Mouse (Mus musculus): ENCODE results near the gene Pten. TPM values are rescaled to one million over a fixed set of nuclear protein-coding genes. Genes with fewer than 3 reads are reported as not detected.
"Not testable (repeated sequence)": the region's sequence is repeated elsewhere in the genome, so short reads cannot be mapped to it uniquely, and the experiment has no call there.

Gene Pten
- polyA plus RNA-seq, 1 experiment, result 38.1 TPM

DNA sequence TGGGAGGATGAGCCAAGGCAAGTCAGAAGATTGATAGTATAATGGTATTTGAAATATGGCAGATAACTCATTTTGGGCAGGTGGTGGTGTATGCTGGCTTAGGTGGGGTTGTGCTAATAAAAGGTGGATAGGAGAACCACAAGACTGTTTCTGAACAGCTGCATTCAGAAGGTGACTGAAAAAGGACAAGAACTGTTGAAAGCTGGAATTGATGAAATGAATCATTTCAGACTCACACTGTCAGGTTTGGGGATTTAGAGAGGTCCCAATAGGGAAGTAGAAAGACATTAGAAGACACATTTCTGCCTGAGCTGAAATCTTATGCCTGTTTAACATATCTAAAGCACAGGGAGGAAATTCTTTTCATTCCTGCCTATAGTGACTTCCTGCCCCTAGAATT lies 36.6 kb downstream of the Pten start:
- TF ChIP-seq CTCF (IDR thresholded peaks at IDR 0.05; ENCODE audit: borderline replicate concordance, insufficient read depth, low read depth, low read length) (no peak), POLR2A (IDR thresholded peaks at IDR 0.05; ENCODE audit: borderline replicate concordance, insufficient read depth, low read length) (no peak)
- peaks cover 6% of the 10 kb centered on the region; the same call in 1 of the 2 replicates for H3K4me1 ChIP-seq (ENCODE audit: control insufficient read depth, insufficient read depth, low read length)
- H3K4me3 ChIP-seq (replicated peaks; ENCODE audit: insufficient read depth, low read depth, low read length), result no peak overlapping the region
- H3K27me3 ChIP-seq (ENCODE audit: control insufficient read depth, insufficient read depth, low read length), result no peaks in the 10 kb centered on the region
- no peak overlapping the region for H3K27ac ChIP-seq (ENCODE audit: insufficient read depth, low read length)
- no peak for DNase-seq

DNA sequence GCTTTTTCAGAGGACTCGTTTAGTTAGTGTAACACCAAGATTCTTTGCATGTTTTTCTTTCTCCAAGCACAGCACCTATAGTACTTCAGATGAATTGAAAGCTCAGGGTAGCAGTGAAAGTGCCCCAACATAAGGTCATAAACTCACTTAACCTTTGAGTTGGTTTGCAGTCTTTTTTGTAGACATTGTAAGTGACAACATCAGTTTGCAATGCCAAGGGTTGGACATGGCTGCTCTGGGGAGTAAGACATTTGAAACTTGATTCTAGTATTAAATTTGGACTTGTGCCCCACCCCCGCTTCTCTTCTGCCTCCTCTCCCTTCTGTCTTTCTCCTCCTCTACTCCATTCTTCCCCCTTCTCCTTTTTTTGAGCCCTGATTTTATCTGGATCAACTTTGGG lies 43.3 kb downstream of the Pten start:
- Histone ChIP-seq H3K4me1 (ENCODE audit: control insufficient read depth, insufficient read depth, low read length) (peaks cover 6% of the 10 kb centered on the region; the same call in 1 of the 2 replicates), H3K27ac (ENCODE audit: insufficient read depth, low read length) (no peak overlapping the region), H3K27me3 (ENCODE audit: control insufficient read depth, insufficient read depth, low read length) (no peaks in the 10 kb centered on the region), H3K4me3 (replicated peaks; ENCODE audit: insufficient read depth, low read depth, low read length) (no peak overlapping the region)
- DNase-seq, result no peak
- WGBS, result 86% methylated on average over 2 of the region's 2 CpGs
- no peak for TF ChIP-seq POLR2A (IDR thresholded peaks at IDR 0.05; ENCODE audit: borderline replicate concordance, insufficient read depth, low read length)
- no peak for TF ChIP-seq CTCF (IDR thresholded peaks at IDR 0.05; ENCODE audit: borderline replicate concordance, insufficient read depth, low read depth, low read length)

- 85% methylated on average over 4 of the region's 4 CpGs for WGBS
- TF ChIP-seq POLR2A (IDR thresholded peaks at IDR 0.05; ENCODE audit: borderline replicate concordance, insufficient read depth, low read length), result no peak
- no peak for TF ChIP-seq CTCF (IDR thresholded peaks at IDR 0.05; ENCODE audit: borderline replicate concordance, insufficient read depth, low read depth, low read length)
- DNase-seq, result no peak
Observed at GRCm38 (mm10) chr19:32804703-32805102, 47.4 kb downstream of the Pten start.

DNA sequence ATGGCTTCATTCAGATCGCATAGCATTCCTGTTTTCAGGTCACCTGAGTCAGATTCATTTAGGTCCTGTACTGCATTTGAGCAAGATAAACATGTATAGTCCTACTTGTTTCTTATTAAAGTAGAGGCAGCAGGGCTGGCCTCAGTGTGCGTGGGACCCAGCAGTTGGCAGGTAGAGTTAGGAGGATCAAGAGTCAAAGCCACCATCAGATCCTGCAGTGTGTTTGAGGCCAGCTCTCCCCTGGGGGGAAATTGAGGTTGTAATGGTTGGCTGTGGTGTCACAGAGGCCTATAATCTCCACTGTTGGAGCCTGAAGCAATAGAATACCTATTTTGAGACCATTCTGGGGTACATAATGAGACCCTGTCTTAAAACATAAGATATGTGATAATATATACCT lies 50.3 kb downstream of the Pten start:
- H3K4me3 ChIP-seq (replicated peaks; ENCODE audit: insufficient read depth, low read depth, low read length), result no peak overlapping the region
- H3K27me3 ChIP-seq (ENCODE audit: control insufficient read depth, insufficient read depth, low read length), result no peaks in the 10 kb centered on the region
- peaks cover 3% of the 10 kb centered on the region for H3K4me1 ChIP-seq (ENCODE audit: control insufficient read depth, insufficient read depth, low read length)
- 55% methylated on average over 2 of the region's 2 CpGs for WGBS
- no peak for DNase-seq
- TF ChIP-seq CTCF (IDR thresholded peaks at IDR 0.05; ENCODE audit: borderline replicate concordance, insufficient read depth, low read depth, low read length), result no peak
- no peak for TF ChIP-seq POLR2A (IDR thresholded peaks at IDR 0.05; ENCODE audit: borderline replicate concordance, insufficient read depth, low read length)
- H3K27ac ChIP-seq (ENCODE audit: insufficient read depth, low read length), result no peak overlapping the region

More at GRCm38 (mm10) chr19:32804703-32805102, 47.4 kb downstream of the Pten start:
- H3K4me1 ChIP-seq (ENCODE audit: control insufficient read depth, insufficient read depth, low read length), result peaks cover 6% of the 10 kb centered on the region
- H3K4me3 ChIP-seq (replicated peaks; ENCODE audit: insufficient read depth, low read depth, low read length), result no peak overlapping the region
- no peaks in the 10 kb centered on the region for H3K27me3 ChIP-seq (ENCODE audit: control insufficient read depth, insufficient read depth, low read length)
- no peak overlapping the region for H3K27ac ChIP-seq (ENCODE audit: insufficient read depth, low read length)

- no peak for DNase-seq
- Histone ChIP-seq H3K27ac (ENCODE audit: insufficient read depth, low read length) (no peak overlapping the region), H3K4me1 (ENCODE audit: control insufficient read depth, insufficient read depth, low read length) (peaks cover 5% of the 10 kb centered on the region), H3K4me3 (replicated peaks; ENCODE audit: insufficient read depth, low read depth, low read length) (no peak overlapping the region), H3K27me3 (ENCODE audit: control insufficient read depth, insufficient read depth, low read length) (no peaks in the 10 kb centered on the region)
- TF ChIP-seq POLR2A (IDR thresholded peaks at IDR 0.05; ENCODE audit: borderline replicate concordance, insufficient read depth, low read length), result no peak
- no peak for TF ChIP-seq CTCF (IDR thresholded peaks at IDR 0.05; ENCODE audit: borderline replicate concordance, insufficient read depth, low read depth, low read length)
- 67% methylated on average over 6 of the region's 6 CpGs for WGBS
Observed at GRCm38 (mm10) chr19:32808690-32809089, 51.4 kb downstream of the Pten start.

DNA sequence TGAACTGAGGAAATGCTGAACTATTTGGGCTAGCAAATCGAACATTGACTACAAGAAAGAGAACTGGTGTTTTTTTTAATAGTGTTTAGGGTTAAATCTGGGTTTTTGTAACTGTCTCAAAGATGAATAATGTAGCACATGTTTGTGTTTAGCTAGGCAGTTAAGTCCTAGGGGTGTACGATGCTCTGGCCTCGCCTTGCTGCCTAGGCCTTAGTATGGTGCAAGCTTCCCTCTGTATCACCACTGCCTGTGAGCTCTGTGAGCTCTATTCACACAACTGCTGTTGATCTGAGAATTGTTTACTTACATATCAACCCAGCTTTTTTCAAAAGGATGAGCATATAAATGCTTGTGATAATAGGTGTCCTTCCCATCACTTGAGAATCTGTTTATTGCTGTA lies 51.8 kb downstream of the Pten start:
- Histone ChIP-seq H3K4me1 (ENCODE audit: control insufficient read depth, insufficient read depth, low read length) (peaks cover 5% of the 10 kb centered on the region), H3K27ac (ENCODE audit: insufficient read depth, low read length) (no peak overlapping the region), H3K27me3 (ENCODE audit: control insufficient read depth, insufficient read depth, low read length) (no peaks in the 10 kb centered on the region), H3K4me3 (replicated peaks; ENCODE audit: insufficient read depth, low read depth, low read length) (no peak overlapping the region)
- TF ChIP-seq POLR2A (IDR thresholded peaks at IDR 0.05; ENCODE audit: borderline replicate concordance, insufficient read depth, low read length) (no peak), CTCF (IDR thresholded peaks at IDR 0.05; ENCODE audit: borderline replicate concordance, insufficient read depth, low read depth, low read length) (no peak)
- no peak for DNase-seq
- 78% methylated on average over 3 of the region's 3 CpGs for WGBS

GRCm38 (mm10) chr19:32818759-32819158 lies 61.5 kb downstream of the Pten start:
- DNase-seq, result no peak
- Histone ChIP-seq H3K4me3 (replicated peaks; ENCODE audit: insufficient read depth, low read depth, low read length) (no peak overlapping the region), H3K27me3 (ENCODE audit: control insufficient read depth, insufficient read depth, low read length) (no peaks in the 10 kb centered on the region), H3K4me1 (ENCODE audit: control insufficient read depth, insufficient read depth, low read length) (no peaks in the 10 kb centered on the region; the same call in 1 of the 2 replicates), H3K27ac (ENCODE audit: insufficient read depth, low read length) (no peak overlapping the region)
- no peak for TF ChIP-seq CTCF (IDR thresholded peaks at IDR 0.05; ENCODE audit: borderline replicate concordance, insufficient read depth, low read depth, low read length)
- no peak for TF ChIP-seq POLR2A (IDR thresholded peaks at IDR 0.05; ENCODE audit: borderline replicate concordance, insufficient read depth, low read length)
- 50% methylated on average over 4 of the region's 4 CpGs for WGBS

DNA sequence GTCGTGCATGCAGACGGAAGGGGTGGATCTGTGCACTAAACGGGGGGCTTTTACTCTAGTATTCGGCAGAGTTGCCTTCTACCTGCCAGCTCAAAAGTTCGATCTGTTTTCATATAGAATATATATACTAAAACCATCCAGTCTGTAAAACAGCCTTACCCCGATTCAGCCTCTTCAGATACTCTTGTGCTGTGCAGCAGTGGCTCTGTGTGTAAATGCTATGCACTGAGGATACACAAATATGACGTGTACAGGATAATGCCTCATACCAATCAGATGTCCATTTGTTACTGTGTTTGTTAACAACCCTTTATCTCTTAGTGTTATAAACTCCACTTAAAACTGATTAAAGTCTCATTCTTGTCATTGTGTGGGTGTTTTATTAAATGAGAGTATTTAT lies 65.7 kb downstream of the Pten start:
- not testable (repeated sequence) for H3K4me3 ChIP-seq (replicated peaks; ENCODE audit: insufficient read depth, low read depth, low read length); DNase-seq; H3K4me1 ChIP-seq (ENCODE audit: control insufficient read depth, insufficient read depth, low read length); H3K27ac ChIP-seq (ENCODE audit: insufficient read depth, low read length); H3K27me3 ChIP-seq (ENCODE audit: control insufficient read depth, insufficient read depth, low read length)
- no CpG with 5 or more reads among the region's 7 CpGs for WGBS
